In the genomic region with DNA sequence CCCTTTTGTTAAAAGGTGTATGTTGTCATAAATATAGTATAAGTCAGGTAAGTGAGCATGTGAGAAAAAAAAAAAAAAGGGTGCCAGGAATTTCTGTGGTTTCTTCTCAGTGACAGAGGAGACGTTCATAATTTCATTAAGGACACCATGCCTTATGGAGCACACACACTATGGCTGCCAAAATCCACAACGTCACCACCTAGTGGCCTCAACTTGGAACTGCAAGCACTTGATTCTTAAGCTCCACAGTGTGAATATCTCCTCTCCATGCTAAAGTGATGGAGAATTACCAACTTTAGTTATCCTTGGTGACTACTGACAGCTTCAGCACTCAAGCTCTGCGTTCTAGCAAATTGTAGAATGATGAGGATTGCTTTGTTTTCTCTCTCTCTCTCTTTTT, we compare ENCODE assay signal across 7 mouse cellular contexts.
DNase-seq lines count a peak whose midpoint lies in the region; ATAC-seq and TF ChIP-seq lines count a peak whose summit lies in the region.

No protein-coding gene starts in this region.

- no peaks in the 10 kb centered on the region for H3K9me3 ChIP-seq in E14TG2a.4 (ENCODE audit: low read length)
- H3K9me3 ChIP-seq in lung, postnatal 0 days (ENCODE audit: low read length): no peaks in the 10 kb centered on the region

- no peaks in the 10 kb centered on the region for H3K27me3 ChIP-seq in E14TG2a.4 (ENCODE audit: insufficient read depth, low read length)
- H3K27me3 ChIP-seq in lung, postnatal 0 days (replicated peaks; ENCODE audit: insufficient read depth, low read length): no peaks in the 10 kb centered on the region

- no peak overlapping the region for H3K9ac ChIP-seq in lung, postnatal 0 days (replicated peaks; ENCODE audit: low read depth)

- H3K4me3 ChIP-seq in E14TG2a.4 (replicated peaks; ENCODE audit: low read length): no peak overlapping the region
- H3K4me3 ChIP-seq in lung, postnatal 0 days (ENCODE audit: low read depth, low read length): no peak overlapping the region

- WGBS in lung, postnatal 0 days: 21% methylated on average over 3 of the region's 3 CpGs

- H3K4me2 ChIP-seq in lung, postnatal 0 days (replicated peaks; ENCODE audit: low read depth, low read length): no peak overlapping the region

- no peaks in the 10 kb centered on the region for H3K4me1 ChIP-seq in E14TG2a.4 (replicated peaks; ENCODE audit: low read depth, low read length)
- no peaks in the 10 kb centered on the region for H3K4me1 ChIP-seq in lung, postnatal 0 days (ENCODE audit: insufficient read depth, low read depth, low read length)

- no peaks in the 10 kb centered on the region for H3K36me3 ChIP-seq in E14TG2a.4 (ENCODE audit: insufficient read depth, low read length)
- H3K36me3 ChIP-seq in lung, postnatal 0 days (ENCODE audit: insufficient read depth, low read length): no peaks in the 10 kb centered on the region

- DNase-seq in MN1 (ENCODE audit: low spot score): peak; percentile 17
- peak; percentile 33 for DNase-seq in cerebellum, adult 9-11 months
- peak; percentile 17 to 74 for DNase-seq in frontal cortex, adult 2 months (ENCODE audit: extremely low spot score in 1 of 2, low spot score in 1 of 2)
- DNase-seq in kidney, postnatal 10 days: peak; percentile 67
- peak; percentile 74 for DNase-seq in lung, postnatal 0 days (ENCODE audit: low spot score)
- DNase-seq in right cerebral cortex, postnatal 14 days: peak; percentile 44

- ATAC-seq in lung, postnatal 0 days: peak; percentile 66

- peak; percentile 80 for TF ChIP-seq CTCF in E14TG2a.4 (conservative IDR thresholded peaks at IDR 0.05; ENCODE audit: low read length)
- peak; percentile 90 for TF ChIP-seq CTCF in lung, postnatal 0 days (IDR thresholded peaks at IDR 0.05)

- H3K27ac ChIP-seq in lung, postnatal 0 days (ENCODE audit: low read length): no peak overlapping the region

- no peak for TF ChIP-seq EP300 in lung, postnatal 0 days (IDR thresholded peaks at IDR 0.05)

Comparison
In these comparisons a context has a peak if more than half of its experiments do, and no peak if none do; other contexts are left out.
1. DNase-seq: peak in every context shown above with its lines; median percentile 74 in lung, postnatal 0 days; 67 in kidney, postnatal 10 days; 46 in frontal cortex, adult 2 months; 44 in right cerebral cortex, postnatal 14 days; 33 in cerebellum, adult 9-11 months; 17 in MN1.